Mouse (Mus musculus) hindbrain, embryonic 15.5 days (tissue): Measurements from ENCODE around the gene Dennd4a. TPM values are rescaled to one million over a fixed set of nuclear protein-coding genes. Genes with fewer than 3 reads are reported as not detected.

Source experiments
- ATAC-seq: fragments of 200-750 bp; cut with Nextera tagmentation; 2 replicates; pipeline ENCODE4 v1.8.0; 2017; ENCODE audit warnings: low read depth, moderate number of reproducible peaks, moderate TSS enrichment; ENCODE audit not compliant: low FRiP score
- H3K27ac ChIP-seq: fragments of 300-500 bp; sonication (generic); replicated peaks from 2 replicates; pipeline ENCODE4 v1.5.1; 2015; ENCODE audit warnings: mild to moderate bottlenecking, inconsistent platforms
- H3K27me3 ChIP-seq: fragments of 300-500 bp; sonication (generic); 2 replicates; pipeline ENCODE4 v1.6.1; 2015; ENCODE audit warnings: control low read depth, inconsistent platforms
- H3K36me3 ChIP-seq: fragments of 300-500 bp; sonication (generic); 2 replicates; pipeline ENCODE4 v1.6.1; 2015; ENCODE audit warnings: control low read depth, inconsistent platforms
- H3K4me1 ChIP-seq: fragments of 300-500 bp; sonication (generic); replicated peaks from 2 replicates; pipeline ENCODE4 v1.6.1; 2015; ENCODE audit warnings: control low read depth, inconsistent platforms
- H3K4me2 ChIP-seq: fragments of 300-500 bp; sonication (generic); 2 replicates; pipeline ENCODE4 v1.6.1; 2015; ENCODE audit warnings: moderate library complexity, mild to moderate bottlenecking, inconsistent platforms
- H3K4me3 ChIP-seq: fragments of 300-500 bp; sonication (generic); 2 replicates; pipeline ENCODE4 v1.5.1; 2015; ENCODE audit warnings: mild to moderate bottlenecking, inconsistent platforms
- H3K9ac ChIP-seq: fragments of 300-500 bp; sonication (generic); 2 replicates; pipeline ENCODE4 v1.6.1; 2015; ENCODE audit warnings: inconsistent platforms
- H3K9me3 ChIP-seq: fragments of 300-500 bp; sonication (generic); 2 replicates; pipeline ENCODE4 v1.6.1; 2016; ENCODE audit warnings: control low read depth, inconsistent platforms
- WGBS: fragments of 180-500 bp; shearing (Covaris S2); methylation state at CpG from one replicate; pipeline ENCODE4 v1.1.7; 2015; 5-methylcytosine and 5-hydroxymethylcytosine counted together
- polyA plus RNA-seq: library from polyadenylated mRNA; unstranded; fragments of >200 nt; fragmentation: Nextera tagmentation; extraction: Ambion mirVana; gene quantifications from 2 replicates; pipeline ENCODE4 v1.2.1, GENCODE M21; 2015

The Dennd4a gene
- polyA plus RNA-seq, 1 experiment from 2014 or later, result 10.9 TPM

- 3% methylated on average over 6 of the region's 6 CpGs for WGBS
- H3K27ac ChIP-seq, result no peak overlapping the region
- no peaks in the 10 kb centered on the region for H3K9me3 ChIP-seq
- no peak overlapping the region for H3K4me2 ChIP-seq
- no peaks in the 10 kb centered on the region for H3K27me3 ChIP-seq
- H3K9ac ChIP-seq, result no peak overlapping the region
- ATAC-seq, result no peak
- H3K36me3 ChIP-seq, result no peaks in the 10 kb centered on the region
- no peaks in the 10 kb centered on the region for H3K4me1 ChIP-seq
- no peak overlapping the region for H3K4me3 ChIP-seq
These were observed 125.4 kb downstream of the Dennd4a start for GRCm38 (mm10) chr9:64936508-64936907.

- WGBS, result 59% methylated on average over 5 of the region's 5 CpGs
These were observed 126.4 kb downstream of the Dennd4a start for GRCm38 (mm10) chr9:64937491-64937890.

GRCm38 (mm10) chr9:64938535-64938934 lies 127.4 kb downstream of the Dennd4a start:
- Histone ChIP-seq H3K4me1 (no peaks in the 10 kb centered on the region), H3K4me2 (no peak overlapping the region), H3K36me3 (no peaks in the 10 kb centered on the region), H3K27ac (no peak overlapping the region), H3K9me3 (no peaks in the 10 kb centered on the region), H3K4me3 (no peak overlapping the region), H3K27me3 (no peaks in the 10 kb centered on the region), H3K9ac (no peak overlapping the region)
- ATAC-seq, result no peak
- 89% methylated on average over 5 of the region's 5 CpGs for WGBS

More at GRCm38 (mm10) chr9:64937491-64937890, 126.4 kb downstream of the Dennd4a start:
- no peak overlapping the region for H3K4me3 ChIP-seq
- no peak overlapping the region for H3K27ac ChIP-seq
- no peak for ATAC-seq
- H3K4me2 ChIP-seq, result no peak overlapping the region
- H3K9ac ChIP-seq, result no peak overlapping the region
- H3K27me3 ChIP-seq, result no peaks in the 10 kb centered on the region
- no peaks in the 10 kb centered on the region for H3K36me3 ChIP-seq
- H3K4me1 ChIP-seq, result no peaks in the 10 kb centered on the region
- H3K9me3 ChIP-seq, result no peaks in the 10 kb centered on the region

- Histone ChIP-seq H3K4me3 (no peak overlapping the region), H3K27me3 (no peaks in the 10 kb centered on the region), H3K9me3 (no peaks in the 10 kb centered on the region), H3K36me3 (no peaks in the 10 kb centered on the region), H3K27ac (no peak overlapping the region), H3K4me2 (no peak overlapping the region), H3K4me1 (no peaks in the 10 kb centered on the region), H3K9ac (no peak overlapping the region)
- WGBS, result 58% methylated on average over 4 of the region's 4 CpGs
- no peak for ATAC-seq
These were observed 128.1 kb downstream of the Dennd4a start for GRCm38 (mm10) chr9:64939281-64939680.

GRCm38 (mm10) chr9:64939790-64940189 lies 128.7 kb downstream of the Dennd4a start:
- H3K27ac ChIP-seq, result no peak overlapping the region
- H3K4me3 ChIP-seq, result no peak overlapping the region
- WGBS, result 84% methylated on average over 2 of the region's 2 CpGs
- H3K36me3 ChIP-seq, result no peaks in the 10 kb centered on the region
- no peaks in the 10 kb centered on the region for H3K9me3 ChIP-seq
- no peak overlapping the region for H3K4me2 ChIP-seq
- H3K9ac ChIP-seq, result no peak overlapping the region
- ATAC-seq, result no peak
- H3K4me1 ChIP-seq, result no peaks in the 10 kb centered on the region
- H3K27me3 ChIP-seq, result no peaks in the 10 kb centered on the region

GRCm38 (mm10) chr9:64940731-64941346 lies 129.7 kb downstream of the Dennd4a start:
- H3K4me1 ChIP-seq, result no peaks in the 10 kb centered on the region
- H3K9ac ChIP-seq, result no peak overlapping the region
- 86% methylated on average over 11 of the region's 11 CpGs for WGBS
- no peak overlapping the region for H3K4me3 ChIP-seq
- no peaks in the 10 kb centered on the region for H3K9me3 ChIP-seq
- H3K27ac ChIP-seq, result no peak overlapping the region
- no peaks in the 10 kb centered on the region for H3K36me3 ChIP-seq
- H3K4me2 ChIP-seq, result no peak overlapping the region
- no peaks in the 10 kb centered on the region for H3K27me3 ChIP-seq
- no peak for ATAC-seq

GRCm38 (mm10) chr9:64941650-64942049 lies 130.5 kb downstream of the Dennd4a start:
- no peaks in the 10 kb centered on the region for H3K27me3 ChIP-seq
- H3K9ac ChIP-seq, result no peak overlapping the region
- H3K4me2 ChIP-seq, result no peak overlapping the region
- H3K27ac ChIP-seq, result no peak overlapping the region
- no peaks in the 10 kb centered on the region for H3K36me3 ChIP-seq
- H3K4me1 ChIP-seq, result no peaks in the 10 kb centered on the region
- H3K9me3 ChIP-seq, result no peaks in the 10 kb centered on the region
- ATAC-seq, result no peak
- 93% methylated on average over 4 of the region's 4 CpGs for WGBS
- no peak overlapping the region for H3K4me3 ChIP-seq

- peak overlapping the region; percentile 15; the same call in 1 of the 2 replicates for H3K4me2 ChIP-seq
These were observed 132.9 kb downstream of the Dennd4a start for GRCm38 (mm10) chr9:64943997-64944396.

GRCm38 (mm10) chr9:64947483-64948095 lies 136.4 kb downstream of the Dennd4a start:
- ATAC-seq, result no peak
- WGBS, result 82% methylated on average over 9 of the region's 9 CpGs

More at GRCm38 (mm10) chr9:64943997-64944396, 132.9 kb downstream of the Dennd4a start:
- Histone ChIP-seq H3K27me3 (no peaks in the 10 kb centered on the region), H3K36me3 (no peaks in the 10 kb centered on the region), H3K4me3 (no peak overlapping the region), H3K9ac (no peak overlapping the region), H3K4me1 (no peaks in the 10 kb centered on the region), H3K27ac (no peak overlapping the region), H3K9me3 (no peaks in the 10 kb centered on the region)
- ATAC-seq, result no peak
- 26% methylated on average over 11 of the region's 11 CpGs for WGBS

GRCm38 (mm10) chr9:64951161-64951657 lies 140.1 kb downstream of the Dennd4a start, which contains the start of gene Slc24a1:
TSS of gene Slc24a1 (minus strand) at chr9:64951607.
- H3K4me1 ChIP-seq, result 0 out of 2 replicates have a peak, but pooled peaks cover 4% of the 10 kb centered on the region

More at GRCm38 (mm10) chr9:64947483-64948095, 136.4 kb downstream of the Dennd4a start:
- Histone ChIP-seq H3K27ac (no peak overlapping the region), H3K4me2 (no peak overlapping the region), H3K4me3 (no peak overlapping the region), H3K9me3 (no peaks in the 10 kb centered on the region), H3K9ac (no peak overlapping the region), H3K27me3 (0 out of 2 replicates have a peak, but pooled peaks cover 5% of the 10 kb centered on the region), H3K36me3 (no peaks in the 10 kb centered on the region), H3K4me1 (0 out of 2 replicates have a peak, but pooled peaks cover 4% of the 10 kb centered on the region)

GRCm38 (mm10) chr9:64952055-64952454 lies 140.9 kb downstream of the Dennd4a start:
- Histone ChIP-seq H3K9ac (no peak overlapping the region), H3K4me1 (0 out of 2 replicates have a peak, but pooled peaks cover 4% of the 10 kb centered on the region), H3K27me3 (0 out of 2 replicates have a peak, but pooled peaks cover 5% of the 10 kb centered on the region), H3K4me3 (no peak overlapping the region), H3K9me3 (no peaks in the 10 kb centered on the region), H3K36me3 (no peaks in the 10 kb centered on the region), H3K4me2 (no peak overlapping the region), H3K27ac (no peak overlapping the region)
- WGBS, result 16% methylated on average over 5 of the region's 5 CpGs
- ATAC-seq, result no peak

More at GRCm38 (mm10) chr9:64951161-64951657, 140.1 kb downstream of the Dennd4a start, which contains the start of gene Slc24a1:
- Histone ChIP-seq H3K4me3 (no peak within 1 kb of the TSS), H3K9ac (no peak within 1 kb of the TSS), H3K27ac (no peak within 1 kb of the TSS), H3K36me3 (no peaks in the 10 kb centered on the region), H3K4me2 (no peak within 1 kb of the TSS), H3K9me3 (no peaks in the 10 kb centered on the region), H3K27me3 (0 out of 2 replicates have a peak, but pooled peaks cover 5% of the 10 kb centered on the region)
- 46% methylated on average over 11 of the region's 11 CpGs for WGBS
- ATAC-seq, result no peak

- WGBS, result 80% methylated on average over 7 of the region's 7 CpGs
- no peaks in the 10 kb centered on the region for H3K36me3 ChIP-seq
- no peak for ATAC-seq
These were observed 142.1 kb downstream of the Dennd4a start for GRCm38 (mm10) chr9:64953190-64953589.

More at GRCm38 (mm10) chr9:64953190-64953589, 142.1 kb downstream of the Dennd4a start:
- no peak overlapping the region for H3K9ac ChIP-seq
- H3K9me3 ChIP-seq, result no peaks in the 10 kb centered on the region
- H3K4me2 ChIP-seq, result no peak overlapping the region
- H3K4me1 ChIP-seq, result 0 out of 2 replicates have a peak, but pooled peaks cover 4% of the 10 kb centered on the region
- no peak overlapping the region for H3K27ac ChIP-seq
- H3K27me3 ChIP-seq, result 0 out of 2 replicates have a peak, but pooled peaks cover 5% of the 10 kb centered on the region
- H3K4me3 ChIP-seq, result no peak overlapping the region
